Mouse (Mus musculus): ENCODE measurements around the gene Zfp235. TPM values are rescaled to one million over a fixed set of nuclear protein-coding genes. Genes with fewer than 3 reads are reported as not detected.

Zfp235 gene
- total RNA-seq, 2 experiments from 2014 or later: 19.0 to 19.2 TPM

DNA sequence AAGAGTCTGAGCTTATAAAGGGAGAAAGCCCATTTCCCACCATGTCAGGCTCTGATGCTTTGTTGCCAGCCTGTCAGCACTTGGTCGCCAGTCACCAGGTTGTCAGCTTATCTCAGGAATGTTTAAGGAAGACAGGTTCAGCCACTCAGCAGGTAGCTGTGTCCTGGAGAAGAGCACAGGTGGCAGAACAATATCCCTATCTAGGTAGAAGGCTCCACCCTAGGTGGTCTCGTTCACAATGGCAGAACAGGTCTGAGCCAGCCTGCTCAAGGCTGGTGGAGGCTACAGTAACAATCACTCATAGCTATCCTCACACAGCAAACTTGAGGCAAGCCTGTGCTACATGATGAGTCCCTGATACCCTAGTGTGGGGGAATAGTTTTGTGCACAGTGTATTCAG lies 57.4 kb downstream of the Zfp235 start:
- DNase-seq (ENCODE audit: low spot score in 2 of 2): no peak

Other genes starting within 250 kb of the Zfp235 start
- not detected for gene Vmn1r178, start 242.2 kb upstream of the Zfp235 start, total RNA-seq (2021)
- gene Vmn1r179, start 207.2 kb upstream of the Zfp235 start, total RNA-seq (2021): not detected
- not detected for gene Vmn1r180, start 183.5 kb upstream of the Zfp235 start, total RNA-seq (2021)
- not detected for gene Vmn1r181, start 159.6 kb upstream of the Zfp235 start, total RNA-seq (2021)
- not detected for gene V1rd19, start 132.5 kb upstream of the Zfp235 start, total RNA-seq (2021)
- gene Vmn1r183, start 80.9 kb upstream of the Zfp235 start, total RNA-seq (2021): not detected
- gene Zfp180, start 52.2 kb upstream of the Zfp235 start, total RNA-seq (2021): 10 to 100 TPM; 28.8 to 30.7 TPM
- 1 to 10 TPM; 8.4 to 8.6 TPM for gene Zfp112, start 21.9 kb upstream of the Zfp235 start, total RNA-seq (2021)
- 1 to 10 TPM; 4.0 to 4.3 TPM for gene Zfp114, start 40.9 kb downstream of the Zfp235 start, total RNA-seq (2021)
- gene Zfp111, start 77.3 kb downstream of the Zfp235 start, total RNA-seq (2021): 10 to 100 TPM in 1 of 2 experiments, 1 to 10 TPM in 1; 9.4 to 10.3 TPM
- 1 to 10 TPM; 6.3 to 7.4 TPM for gene Zfp109, start 103.4 kb downstream of the Zfp235 start, total RNA-seq (2021)
- 1 to 10 TPM; 6.5 to 6.9 TPM for gene Zfp108, start 120.6 kb downstream of the Zfp235 start, total RNA-seq (2021)
- gene Zfp93, start 136.3 kb downstream of the Zfp235 start, total RNA-seq (2021): 10 to 100 TPM in 1 of 2 experiments, 1 to 10 TPM in 1; 9.7 to 12.5 TPM
- 10 to 100 TPM; 20.5 to 21.1 TPM for gene Zfp61, start 167.1 kb downstream of the Zfp235 start, total RNA-seq (2021)
- 10 to 100 TPM; 13.3 to 13.9 TPM for gene Zfp94, start 182.5 kb downstream of the Zfp235 start, total RNA-seq (2021)
- not detected for gene Tescl, start 199.8 kb downstream of the Zfp235 start, total RNA-seq (2021)
- not detected for gene Lypd5, start 215.0 kb downstream of the Zfp235 start, total RNA-seq (2021)
- under 1 TPM; 0.41 to 0.81 TPM for gene Kcnn4, start 236.1 kb downstream of the Zfp235 start, total RNA-seq (2021)